In genomic region chr6:134917087-134917486, GRCm38 (mm10) we compare ENCODE assay signal across 8 mouse cellular contexts. TPM values are rescaled to one million over a fixed set of nuclear protein-coding genes. Genes with fewer than 3 reads are reported as not detected.
A peak's percentile ranks its signal among the peaks of the same experiment; 100 is the strongest.
DNase-seq lines count a peak whose midpoint lies in the region; ATAC-seq and TF ChIP-seq lines count a peak whose summit lies in the region.

No protein-coding gene starts in this region.

- peaks cover 2% of the 10 kb centered on the region; the same call in 1 of the 2 replicates for H3K4me1 ChIP-seq in cortical plate, adult 2 months (ENCODE audit: control insufficient read depth, insufficient read depth, low read length)
- H3K4me1 ChIP-seq in kidney, adult 2 months (ENCODE audit: control insufficient read depth, insufficient read depth, low read length), result peaks cover 3% of the 10 kb centered on the region; the same call in 1 of the 2 replicates
- H3K4me1 ChIP-seq in liver, embryonic 15.5 days (replicated peaks), result peaks cover 37% of the 10 kb centered on the region
- peaks cover 23% of the 10 kb centered on the region for H3K4me1 ChIP-seq in neural tube, embryonic 12.5 days

- TF ChIP-seq POLR2A in cortical plate, adult 2 months (IDR thresholded peaks at IDR 0.05; ENCODE audit: extremely low read depth, insufficient read depth, low read length), result no peak
- TF ChIP-seq POLR2A in kidney, adult 2 months (IDR thresholded peaks at IDR 0.05; ENCODE audit: low read depth, low read length), result no peak

- peak overlapping the region; percentile 22 for H3K4me3 ChIP-seq in cortical plate, adult 2 months (ENCODE audit: insufficient read depth, low read length)
- H3K4me3 ChIP-seq in kidney, adult 2 months (ENCODE audit: insufficient read depth, low read depth, low read length), result peak overlapping the region; percentile 66
- H3K4me3 ChIP-seq in liver, embryonic 15.5 days (replicated peaks), result peak overlapping the region; percentile 52
- H3K4me3 ChIP-seq in neural tube, embryonic 12.5 days, result peak overlapping the region; percentile 38

- peak overlapping the region; percentile 62 for H3K9ac ChIP-seq in liver, embryonic 15.5 days
- H3K9ac ChIP-seq in neural tube, embryonic 12.5 days, result peak overlapping the region; percentile 35; the same call in 1 of the 2 replicates

- WGBS in kidney, adult 2 months, result 1% methylated on average over 11 of the region's 11 CpGs
- 4% methylated on average over 11 of the region's 11 CpGs for WGBS in liver, embryonic 15.5 days (ENCODE audit: insufficient replicate concordance)
- 3% methylated on average over 11 of the region's 11 CpGs for WGBS in neural tube, embryonic 12.5 days

- no peak for TF ChIP-seq CTCF in cortical plate, adult 2 months (IDR thresholded peaks at IDR 0.05; ENCODE audit: extremely low read depth, insufficient read depth, low read length)
- no peak for TF ChIP-seq CTCF in kidney, adult 2 months (conservative IDR thresholded peaks at IDR 0.05; ENCODE audit: insufficient read depth, insufficient read length, low read depth, low read length)

- H3K4me2 ChIP-seq in liver, embryonic 15.5 days, result peak overlapping the region; percentile 87
- peak overlapping the region; percentile 67 for H3K4me2 ChIP-seq in neural tube, embryonic 12.5 days (replicated peaks)

- DNase-seq in urinary bladder, adult 18-20 months (ENCODE audit: low spot score in 2 of 2), result peak; percentile 33 to 61
- no peak for DNase-seq in urinary bladder, adult 2 months (ENCODE audit: low spot score)
- DNase-seq in heart, adult 8-10 months (ENCODE audit: low spot score), result peak; percentile 80
- DNase-seq in kidney, adult 2 months, result peak; percentile 88
- DNase-seq in thymus, postnatal 25 days, result peak; percentile 73

- no peak overlapping the region for H3K27ac ChIP-seq in cortical plate, adult 2 months (ENCODE audit: insufficient read depth, low read length)
- H3K27ac ChIP-seq in kidney, adult 2 months (ENCODE audit: insufficient read depth, low read depth, low read length), result peak overlapping the region; percentile 84
- peak overlapping the region; percentile 19; the same call in 1 of the 2 replicates for H3K27ac ChIP-seq in liver, embryonic 15.5 days (replicated peaks)
- no peak overlapping the region for H3K27ac ChIP-seq in neural tube, embryonic 12.5 days

- H3K9me3 ChIP-seq in liver, embryonic 15.5 days (replicated peaks), result no peaks in the 10 kb centered on the region
- no peaks in the 10 kb centered on the region for H3K9me3 ChIP-seq in neural tube, embryonic 12.5 days

- H3K27me3 ChIP-seq in kidney, adult 2 months (replicated peaks; ENCODE audit: control insufficient read depth, insufficient read depth, low read length), result no peaks in the 10 kb centered on the region
- H3K27me3 ChIP-seq in liver, embryonic 15.5 days, result peaks cover 25% of the 10 kb centered on the region
- no peaks in the 10 kb centered on the region for H3K27me3 ChIP-seq in neural tube, embryonic 12.5 days (replicated peaks)

- no peaks in the 10 kb centered on the region; the same call in 1 of the 2 replicates for H3K36me3 ChIP-seq in kidney, adult 2 months (ENCODE audit: control insufficient read depth, insufficient read depth, low read length)
- H3K36me3 ChIP-seq in liver, embryonic 15.5 days (replicated peaks), result 0 out of 2 replicates have a peak, but pooled peaks cover 3% of the 10 kb centered on the region
- no peaks in the 10 kb centered on the region for H3K36me3 ChIP-seq in neural tube, embryonic 12.5 days

- ATAC-seq in liver, embryonic 15.5 days (ENCODE audit: insufficient read depth), result no peak
- no peak for ATAC-seq in neural tube, embryonic 12.5 days (ENCODE audit: low FRiP score, low read depth)

RNA-seq across cellular contexts. Expression of gene Cdkn1b, which starts 3.1 kb away (rescaled TPM):
- 28.8 and 32.3 TPM in 2 replicates for polyA plus RNA-seq in urinary bladder, adult 2 months (2012; rRNA removed)
- polyA plus RNA-seq in cortical plate, adult 2 months (2012; rRNA removed), result 20.0 and 20.6 TPM in 2 replicates
- total RNA-seq in heart, adult 8-10 months (2022), result 10 to 100 TPM; 29.5 to 43.4 (median 38.7) TPM
- 15.9 and 17.1 TPM in 2 replicates for polyA plus RNA-seq in kidney, adult 2 months (2012; rRNA removed)
- 13.3 and 14.1 TPM in 2 replicates for polyA plus RNA-seq in liver, embryonic 15.5 days (2015; fragmentation: Nextera tagmentation; extraction: Ambion mirVana)
- 21.0 and 24.8 TPM in 2 replicates for polyA plus RNA-seq in neural tube, embryonic 12.5 days (2016; fragmentation: Nextera tagmentation; extraction: Ambion mirVana)

RNA-seq across cellular contexts. Expression of gene Gpr19, which starts 18.7 kb away (rescaled TPM):
- polyA plus RNA-seq in urinary bladder, adult 2 months (2012; rRNA removed), result 9.5 and 9.7 TPM in 2 replicates
- polyA plus RNA-seq in cortical plate, adult 2 months (2012; rRNA removed), result 24.4 and 24.5 TPM in 2 replicates
- total RNA-seq in heart, adult 8-10 months (2022), result 1 to 10 TPM; 2.6 to 5.8 (median 3.9) TPM
- polyA plus RNA-seq in kidney, adult 2 months (2012; rRNA removed), result 6.4 and 7.9 TPM in 2 replicates
- polyA plus RNA-seq in liver, embryonic 15.5 days (2015; fragmentation: Nextera tagmentation; extraction: Ambion mirVana), result 5.6 and 5.7 TPM in 2 replicates
- 33.2 and 35.7 TPM in 2 replicates for polyA plus RNA-seq in neural tube, embryonic 12.5 days (2016; fragmentation: Nextera tagmentation; extraction: Ambion mirVana)

Comparison
In these comparisons a context has a peak if more than half of its experiments do, and no peak if none do; other contexts are left out.
1. H3K27ac ChIP-seq: peak in kidney, adult 2 months (single experiment) and liver, embryonic 15.5 days (single experiment); none in cortical plate, adult 2 months (single experiment) and neural tube, embryonic 12.5 days (single experiment).
2. Peak in every context shown above with its lines, with median percentiles within 50 percentile points of each other: H3K4me3 ChIP-seq.